Mouse (Mus musculus) forebrain, postnatal 0 days (tissue): ENCODE data around the gene Trip12. TPM values are rescaled to one million over a fixed set of nuclear protein-coding genes. Genes with fewer than 3 reads are reported as not detected.

Experiments used
- ATAC-seq: fragments of 200-750 bp; cut with Nextera tagmentation; 2 replicates; pipeline ENCODE4 v1.8.0; 2017; ENCODE audit warnings: mild to moderate bottlenecking, moderate library complexity
- DNase-seq: peaks from one replicate; pipeline ENCODE4 v3.0.0-alpha.2; 2015
- H3K27ac ChIP-seq: fragments of 300-500 bp; sonication (generic); 2 replicates; pipeline ENCODE4 v1.5.1; 2014; ENCODE audit warnings: low read depth, mild to moderate bottlenecking, antibody characterized with exemption, low read length, moderate library complexity, mixed read lengths
- H3K27me3 ChIP-seq: fragments of 300-500 bp; sonication (generic); 2 replicates; pipeline ENCODE4 v1.6.1; 2014; ENCODE audit warnings: mild to moderate bottlenecking, low read length, mixed read lengths; ENCODE audit not compliant: insufficient read depth
- H3K36me3 ChIP-seq: fragments of 300-500 bp; sonication (generic); 2 replicates; pipeline ENCODE4 v1.6.1; 2014; ENCODE audit warnings: mild to moderate bottlenecking, moderate library complexity; ENCODE audit not compliant: insufficient read depth
- H3K4me1 ChIP-seq: fragments of 300-500 bp; sonication (generic); 2 replicates; pipeline ENCODE4 v1.6.1; 2014; ENCODE audit warnings: antibody characterized with exemption; ENCODE audit not compliant: insufficient read depth
- H3K4me2 ChIP-seq: fragments of 300-500 bp; sonication (generic); 2 replicates; pipeline ENCODE4 v1.6.1; 2014; ENCODE audit warnings: low read depth, mild to moderate bottlenecking, moderate library complexity
- H3K4me3 ChIP-seq: fragments of 300-500 bp; sonication (generic); 2 replicates; pipeline ENCODE4 v1.5.1; 2014; ENCODE audit warnings: low read depth, low read length, mixed read lengths
- H3K9ac ChIP-seq: fragments of 300-500 bp; sonication (generic); 2 replicates; pipeline ENCODE4 v1.6.1; 2014; ENCODE audit warnings: mild to moderate bottlenecking
- H3K9me3 ChIP-seq: fragments of 300-500 bp; sonication (generic); 2 replicates; pipeline ENCODE4 v1.6.1; 2016; ENCODE audit warnings: low read length
- CTCF ChIP-seq: sonication (generic); IDR thresholded peaks from 2 replicates; pipeline ENCODE4 v1.5.1; 2016; ENCODE audit warnings: antibody characterized with exemption, control low read depth, low read depth
- WGBS: fragments of 180-500 bp; shearing (Covaris S2); extraction: QIAGEN DNeasy Blood & Tissue Kit; methylation state at CpG from one replicate; pipeline ENCODE4 v1.1.7; 2014; 5-methylcytosine and 5-hydroxymethylcytosine counted together
- polyA plus RNA-seq: library from polyadenylated mRNA; unstranded; fragments of >200 nt; fragmentation: Nextera tagmentation; extraction: Ambion mirVana; gene quantifications from 2 replicates; pipeline ENCODE4 v1.2.1, GENCODE M21; 2015
- total RNA-seq: library from RNA; depleted of rRNA; stranded (reverse); fragments of >200 nt; gene quantifications from 2 replicates; pipeline ENCODE4 v1.2.3, GENCODE M21; 2014

Gene Trip12
- total and polyA plus RNA-seq, 2 experiments from 2014 or later: 26.0 to 126 TPM

DNA sequence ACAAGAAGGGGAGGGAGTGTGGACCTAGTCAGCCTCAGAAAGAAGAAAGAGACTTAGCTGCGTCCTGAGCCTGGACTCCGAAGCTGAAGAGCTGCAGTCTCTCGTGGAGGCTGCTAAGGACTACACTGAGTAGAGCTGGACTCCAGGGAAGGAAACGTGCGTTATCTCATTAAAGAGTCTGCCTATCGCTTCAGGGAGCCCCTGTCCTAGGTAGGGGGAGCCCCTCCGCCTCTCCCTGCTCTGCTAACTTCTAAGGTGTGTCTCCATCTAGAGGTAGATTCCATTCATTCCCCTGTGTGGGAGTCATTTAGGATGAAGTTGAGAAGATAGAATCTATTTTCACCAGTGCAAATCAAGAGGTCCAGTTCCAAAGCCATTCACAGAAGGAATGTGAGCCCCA is 29.2 kb upstream of the Trip12 start:
- no peaks in the 10 kb centered on the region for H3K36me3 ChIP-seq
- no peaks in the 10 kb centered on the region for H3K4me1 ChIP-seq
- DNase-seq (no peak), ATAC-seq (no peak)
- no peaks in the 10 kb centered on the region for H3K27me3 ChIP-seq
- H3K9ac ChIP-seq: no peak overlapping the region
- H3K9me3 ChIP-seq: no peaks in the 10 kb centered on the region
- WGBS: 49% methylated on average over 7 of the region's 7 CpGs
- no peak overlapping the region for H3K4me3 ChIP-seq
- H3K4me2 ChIP-seq: no peak overlapping the region
- H3K27ac ChIP-seq: no peak overlapping the region
- TF ChIP-seq CTCF: no peak

DNA sequence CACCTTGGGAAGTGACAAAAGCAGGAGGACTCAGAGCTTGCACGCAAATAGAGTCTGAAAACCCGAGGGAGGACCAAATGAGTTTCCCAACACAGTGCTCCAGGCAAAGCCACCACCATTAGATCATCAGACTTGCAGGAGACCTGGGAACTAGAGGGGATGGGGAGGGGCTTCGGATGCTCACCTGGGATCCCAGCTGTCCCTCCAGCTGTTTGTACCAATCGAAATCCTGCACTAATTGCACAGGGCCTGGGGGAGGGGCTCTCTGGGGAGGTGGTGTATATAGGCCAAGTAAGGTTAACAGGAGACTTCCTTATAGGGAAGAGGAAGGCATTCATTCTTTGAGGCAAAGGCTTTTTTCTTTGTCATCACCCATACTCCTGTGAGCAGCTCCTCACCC is 28.5 kb upstream of the Trip12 start:
- Histone ChIP-seq H3K4me1 (no peaks in the 10 kb centered on the region), H3K4me2 (no peak overlapping the region), H3K27me3 (no peaks in the 10 kb centered on the region), H3K4me3 (no peak overlapping the region), H3K9me3 (no peaks in the 10 kb centered on the region), H3K36me3 (no peaks in the 10 kb centered on the region), H3K9ac (no peak overlapping the region), H3K27ac (no peak overlapping the region)
- no peak for TF ChIP-seq CTCF
- WGBS: 73% methylated on average over 4 of the region's 4 CpGs
- no peak for ATAC-seq
- DNase-seq: no peak

- DNase-seq: no peak
- no peak overlapping the region for H3K4me2 ChIP-seq
- H3K9me3 ChIP-seq: no peaks in the 10 kb centered on the region
- no peaks in the 10 kb centered on the region for H3K4me1 ChIP-seq
- H3K27me3 ChIP-seq: no peaks in the 10 kb centered on the region
- no peak for ATAC-seq
- H3K36me3 ChIP-seq: no peaks in the 10 kb centered on the region
- no peak overlapping the region for H3K27ac ChIP-seq
- H3K4me3 ChIP-seq: no peak overlapping the region
- TF ChIP-seq CTCF: no peak
- H3K9ac ChIP-seq: no peak overlapping the region
Measured at GRCm38 (mm10) chr1:84868311-84868710, 28.0 kb upstream of the Trip12 start.

GRCm38 (mm10) chr1:84866706-84867230 is 26.5 kb upstream of the Trip12 start:
- Histone ChIP-seq H3K9me3 (no peaks in the 10 kb centered on the region), H3K36me3 (no peaks in the 10 kb centered on the region), H3K27ac (no peak overlapping the region), H3K4me1 (no peaks in the 10 kb centered on the region), H3K27me3 (no peaks in the 10 kb centered on the region), H3K9ac (no peak overlapping the region), H3K4me3 (no peak overlapping the region), H3K4me2 (no peak overlapping the region)
- ATAC-seq: no peak
- DNase-seq: no peak
- TF ChIP-seq CTCF: no peak
- 95% methylated on average over 3 of the region's 3 CpGs for WGBS

GRCm38 (mm10) chr1:84866231-84866630 is 25.9 kb upstream of the Trip12 start:
- Histone ChIP-seq H3K36me3 (no peaks in the 10 kb centered on the region), H3K4me2 (no peak overlapping the region), H3K9me3 (no peaks in the 10 kb centered on the region), H3K9ac (no peak overlapping the region), H3K27ac (no peak overlapping the region), H3K4me1 (no peaks in the 10 kb centered on the region), H3K4me3 (no peak overlapping the region), H3K27me3 (no peaks in the 10 kb centered on the region)
- no peak for DNase-seq
- ATAC-seq: no peak
- TF ChIP-seq CTCF: no peak
- WGBS: 86% methylated on average over 6 of the region's 6 CpGs

DNA sequence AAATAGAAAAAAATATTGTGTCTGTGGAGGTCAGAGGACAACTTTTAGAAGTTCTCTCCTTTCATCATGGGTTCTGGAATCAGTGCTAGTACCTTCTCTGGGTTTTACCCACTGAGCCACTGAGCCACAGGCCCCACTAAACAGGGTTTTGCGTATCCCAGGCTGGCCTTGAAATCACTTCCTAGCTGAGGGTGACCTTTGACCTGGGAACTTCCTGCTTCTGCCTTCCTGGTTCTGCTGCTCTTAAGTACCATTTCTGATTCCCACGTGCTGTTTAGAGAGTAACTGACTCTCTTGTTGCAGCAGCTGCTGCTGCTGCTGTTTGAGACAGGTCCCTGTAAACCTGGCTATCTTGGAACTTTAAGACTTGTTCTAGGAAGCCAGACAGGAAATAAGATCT is 24.3 kb upstream of the Trip12 start:
- Histone ChIP-seq H3K27ac (no peak overlapping the region), H3K36me3 (no peaks in the 10 kb centered on the region), H3K27me3 (no peaks in the 10 kb centered on the region), H3K4me2 (no peak overlapping the region), H3K4me3 (no peak overlapping the region), H3K9ac (no peak overlapping the region), H3K4me1 (no peaks in the 10 kb centered on the region), H3K9me3 (no peaks in the 10 kb centered on the region)
- DNase-seq (no peak), ATAC-seq (no peak)
- 72% methylated on average over 2 of the region's 2 CpGs for WGBS
- no peak for TF ChIP-seq CTCF

DNA sequence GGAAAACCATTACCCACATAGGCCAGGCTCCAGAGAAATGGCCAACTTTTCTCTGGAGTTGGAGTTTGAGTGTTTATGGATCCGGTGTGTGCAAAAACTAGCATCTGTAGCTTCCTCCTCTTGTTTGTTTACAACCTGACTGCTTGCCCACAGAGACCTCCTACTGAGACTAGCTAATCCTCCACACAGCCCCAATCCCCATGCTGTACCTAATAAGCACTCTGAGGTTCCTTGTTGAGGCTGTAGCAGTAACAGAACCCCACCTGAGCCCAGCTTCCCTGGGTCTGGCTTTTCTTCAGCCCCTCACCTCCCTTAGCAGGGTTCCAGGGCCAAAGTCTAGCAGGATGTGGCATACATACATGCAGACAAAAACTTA is 20.9 kb upstream of the Trip12 start:
- Histone ChIP-seq H3K36me3 (no peaks in the 10 kb centered on the region), H3K9me3 (no peaks in the 10 kb centered on the region), H3K4me1 (no peaks in the 10 kb centered on the region), H3K4me3 (no peak overlapping the region), H3K9ac (no peak overlapping the region), H3K27me3 (no peaks in the 10 kb centered on the region), H3K4me2 (no peak overlapping the region), H3K27ac (no peak overlapping the region)
- ATAC-seq: no peak
- 70% methylated on average over 1 of the region's 1 CpGs for WGBS
- no peak for DNase-seq
- no peak for TF ChIP-seq CTCF
